Mouse (Mus musculus) heart, adult 11 months (tissue): Measurements from ENCODE around the gene Grin2c.

ENCODE experiments used
- DNase-seq: peaks from one replicate; pipeline ENCODE4 v3.0.0; 2022

Grin2c gene

GRCm38 (mm10) chr11:115267061-115267883, at the start of gene Grin2c:
TSS of gene Grin2c (minus strand) at chr11:115267243.
- DNase-seq = no peak

DNA sequence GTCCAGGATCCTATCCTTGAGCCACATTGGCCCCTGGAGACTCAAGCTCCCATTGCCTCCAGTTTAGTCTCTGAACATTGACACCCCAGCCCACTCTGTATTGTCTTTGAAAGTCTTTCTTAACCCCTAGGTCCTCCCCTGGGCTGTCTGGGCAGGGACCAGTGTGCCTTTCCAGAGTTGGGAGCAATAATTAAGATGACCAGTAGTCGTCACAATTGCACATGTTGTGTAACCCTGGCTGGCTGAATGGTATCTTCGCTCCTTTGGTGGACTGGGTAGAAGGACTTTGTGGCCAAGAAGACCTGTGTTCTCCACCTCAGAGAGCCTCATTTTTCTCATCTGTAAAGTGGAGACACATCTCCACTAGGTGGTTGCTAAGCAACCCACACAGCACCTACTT, 47.2 kb upstream of the Grin2c start:
- peak; percentile 83 for DNase-seq

DNA sequence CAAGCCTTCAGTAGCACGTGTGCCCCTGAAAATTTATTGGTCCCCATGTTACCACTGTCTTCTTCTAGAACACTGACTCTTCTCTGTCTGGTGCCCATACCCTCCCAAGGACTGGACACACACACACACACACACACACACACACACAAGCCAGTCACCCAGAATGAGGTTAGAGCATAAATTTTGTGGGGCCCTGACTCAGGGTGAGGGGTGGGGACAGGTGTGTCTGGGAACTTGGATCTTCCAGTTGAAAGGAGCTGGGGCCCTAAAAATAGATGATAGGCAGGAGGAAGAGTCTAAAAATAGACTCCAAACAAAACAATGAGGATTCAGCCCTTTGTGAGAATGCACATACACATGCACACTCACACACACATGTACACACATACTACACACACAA, 41.7 kb upstream of the Grin2c start:
- no peak for DNase-seq

GRCm38 (mm10) chr11:115306863-115307262, 39.8 kb upstream of the Grin2c start, which contains the start of gene Otop2:
TSS of gene Otop2 (plus strand) at chr11:115307163.
- DNase-seq = no peak

GRCm38 (mm10) chr11:115303167-115303566, 36.1 kb upstream of the Grin2c start:
- DNase-seq = peak; percentile 89

DNA sequence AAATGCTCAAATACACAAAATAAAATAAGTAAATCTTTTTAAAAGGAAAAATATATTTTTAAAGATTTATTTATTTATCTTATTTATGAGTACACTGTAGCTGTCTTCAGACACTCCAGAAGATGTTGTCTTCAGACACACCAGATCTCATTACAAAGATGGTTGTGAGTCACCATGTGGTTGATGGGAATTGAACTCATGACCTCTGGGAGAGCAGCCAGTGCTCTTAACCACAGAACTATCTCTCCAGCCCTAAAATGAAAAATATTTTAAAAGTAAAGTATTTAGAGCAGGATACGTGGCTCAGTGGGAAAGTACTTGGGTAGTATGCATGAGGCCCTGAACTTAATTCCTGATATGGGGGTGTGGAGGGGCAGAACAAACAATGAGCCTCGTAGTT, 34.3 kb upstream of the Grin2c start:
- DNase-seq = no peak

DNA sequence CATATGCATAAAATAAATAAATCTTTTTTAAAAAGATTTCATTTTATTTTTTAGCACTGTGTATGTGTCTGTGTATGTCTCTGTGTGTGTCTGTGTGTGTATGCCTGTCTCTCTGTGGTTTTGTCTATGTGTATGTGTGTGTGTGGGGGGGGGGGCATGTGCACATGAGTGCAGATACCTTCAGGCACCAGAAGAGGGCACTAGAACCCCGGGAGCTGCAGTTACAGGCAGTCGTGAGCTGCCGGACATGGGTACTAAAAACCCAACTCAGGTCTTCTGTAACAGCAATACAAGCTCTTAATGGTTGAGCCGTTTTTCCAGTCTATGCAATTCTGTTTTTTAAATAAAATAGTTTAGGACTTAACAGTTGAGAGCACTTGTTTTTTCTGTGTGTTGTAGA, 33.7 kb upstream of the Grin2c start:
- no peak for DNase-seq

DNA sequence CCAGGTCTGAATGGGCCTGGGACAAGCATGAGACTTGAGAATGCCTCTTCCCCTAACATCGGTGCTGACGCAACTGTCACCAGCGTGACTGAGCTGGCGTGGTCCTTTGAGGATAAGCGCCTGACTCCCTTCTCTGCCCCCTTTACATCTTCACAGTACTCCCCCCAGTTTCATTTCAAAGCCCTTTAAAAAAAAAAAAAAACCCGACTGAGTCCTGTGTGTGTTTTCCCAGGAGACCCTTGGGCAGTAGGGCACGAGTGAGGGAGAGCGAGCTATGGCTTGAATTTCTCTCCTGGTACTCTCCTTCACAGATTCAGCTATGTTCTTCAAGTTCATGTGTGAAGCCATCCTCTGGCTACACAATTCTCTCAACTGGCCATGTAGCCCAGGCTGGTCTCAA, 31.1 kb upstream of the Grin2c start:
- DNase-seq = peak; percentile 86

DNA sequence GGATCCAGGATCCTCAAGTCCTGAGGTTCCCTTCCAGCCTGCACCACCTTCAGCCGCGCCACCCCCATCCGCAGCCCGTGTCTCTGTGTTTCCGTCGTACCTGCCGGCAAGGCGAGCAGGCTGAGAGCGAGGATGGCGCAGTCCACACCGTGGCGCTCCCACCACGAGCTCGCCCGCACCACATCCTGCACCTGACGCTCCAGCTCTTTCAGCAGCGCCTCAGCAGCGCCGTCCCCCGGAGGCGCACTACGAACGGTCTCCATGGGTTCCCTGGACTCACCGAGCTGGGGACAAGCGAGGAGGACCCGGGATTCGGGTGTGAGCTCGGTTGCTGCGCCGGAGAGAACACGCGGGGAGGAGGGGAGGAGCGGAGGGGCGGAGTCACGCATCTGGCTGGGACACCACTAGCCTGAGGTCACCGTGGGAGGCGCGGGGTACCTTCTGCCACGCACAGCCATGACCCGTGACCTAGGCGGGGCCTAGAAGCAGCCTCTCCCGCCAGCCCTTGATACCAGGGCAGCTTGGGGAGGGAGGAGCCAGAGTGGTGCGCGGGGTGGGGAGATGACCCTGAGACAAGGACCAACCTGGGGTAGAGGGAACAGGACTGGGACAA, 30.3 kb upstream of the Grin2c start, which contains the start of gene Fads6:
Fads6 (minus strand) TSS at position 450 of the 613 bp plus-strand sequence.
- DNase-seq = peak; percentile 97

DNA sequence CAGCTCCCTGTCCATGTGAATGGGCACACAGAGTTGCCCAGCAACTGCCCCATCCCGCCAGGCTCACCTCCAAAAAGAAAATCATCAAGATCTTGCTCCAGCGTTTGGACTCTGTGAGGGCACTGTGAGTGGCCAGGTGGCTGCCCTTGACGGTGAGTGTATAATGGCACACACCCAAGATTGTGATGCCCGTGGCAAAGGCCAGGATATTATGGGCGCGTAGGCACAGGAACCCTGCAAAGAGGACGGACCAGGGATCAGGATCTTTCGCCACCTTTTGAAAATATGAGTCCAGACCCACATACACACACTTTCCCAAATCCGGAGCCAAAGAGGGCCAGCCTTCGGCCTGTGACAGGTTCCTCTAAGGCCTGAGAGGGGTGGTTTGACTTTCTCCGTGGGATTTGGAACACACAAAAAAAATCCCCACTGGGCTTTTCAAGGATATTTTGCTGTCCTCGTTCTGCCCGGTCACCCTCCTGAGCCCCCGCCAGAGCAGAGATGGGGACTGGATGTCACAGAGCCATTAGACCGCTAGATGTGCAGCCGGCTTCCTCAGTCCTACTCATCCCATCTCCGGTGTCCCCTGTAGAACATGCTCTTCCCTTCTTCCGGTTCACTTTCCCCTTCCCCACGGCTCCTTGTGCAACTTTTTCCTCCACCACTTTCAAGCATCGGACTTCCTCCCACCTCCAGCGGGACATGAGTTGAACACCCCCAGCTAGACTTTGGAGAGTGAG, 29.6 kb upstream of the Grin2c start:
- peak; percentile 92 for DNase-seq

- no peak for DNase-seq
Observed at GRCm38 (mm10) chr11:115295939-115296338, 28.9 kb upstream of the Grin2c start.

DNA sequence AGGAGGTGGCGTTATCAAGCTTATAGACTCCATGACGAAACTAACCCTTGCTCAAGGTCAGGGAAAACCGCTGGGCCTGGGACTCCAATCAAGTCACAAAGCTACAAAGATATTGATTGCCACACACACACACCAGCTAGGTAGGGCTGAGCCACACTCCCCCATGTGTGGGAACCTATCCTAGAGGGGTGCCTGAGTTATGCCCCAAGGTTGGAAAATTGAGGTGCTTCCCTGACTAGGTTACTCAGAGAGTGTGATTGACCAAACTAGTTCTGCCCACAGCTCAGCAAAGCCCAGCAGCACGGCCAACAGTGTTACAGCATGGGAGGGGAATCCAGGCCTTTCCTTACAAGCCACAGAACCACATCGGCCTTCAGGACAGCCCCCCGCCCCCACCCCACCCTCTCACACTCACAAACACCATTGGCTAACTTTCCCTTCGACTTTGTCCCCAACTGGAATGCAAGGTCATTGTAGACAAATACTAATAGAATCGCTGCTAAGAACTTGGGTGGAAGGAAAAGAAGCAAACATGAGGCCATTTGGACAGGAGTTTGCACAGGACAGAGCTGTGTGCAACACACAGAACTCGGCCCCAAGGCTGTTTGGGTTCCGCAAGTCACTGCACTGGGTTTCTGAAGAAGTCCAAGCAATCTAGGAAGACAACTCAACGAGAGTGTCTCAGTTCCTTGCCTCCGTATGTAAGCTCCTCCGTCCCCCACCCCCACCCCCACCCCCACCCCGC, 25.8 kb upstream of the Grin2c start:
- DNase-seq = no peak

- DNase-seq = peak; percentile 90
Observed at GRCm38 (mm10) chr11:115291503-115291902, 24.5 kb upstream of the Grin2c start.

DNA sequence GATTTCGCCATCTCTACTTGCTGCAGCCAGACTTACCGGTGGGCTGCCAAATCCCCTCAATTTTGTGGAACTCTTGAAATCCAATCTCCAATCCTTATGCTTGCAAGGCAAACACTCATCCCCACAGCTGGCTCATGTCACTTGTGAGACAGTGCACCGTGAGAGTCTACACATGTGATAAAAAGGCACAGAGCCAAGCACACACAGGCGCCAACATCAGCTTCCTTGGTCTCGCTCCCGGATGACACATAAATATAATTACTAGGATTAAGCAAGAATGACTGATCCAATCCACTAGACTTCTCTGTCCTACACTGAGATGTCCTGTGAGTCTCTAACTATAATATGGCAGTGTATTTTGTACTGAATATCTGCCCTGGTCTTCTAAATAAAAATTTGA, 23.9 kb upstream of the Grin2c start:
- DNase-seq = peak; percentile 98

DNA sequence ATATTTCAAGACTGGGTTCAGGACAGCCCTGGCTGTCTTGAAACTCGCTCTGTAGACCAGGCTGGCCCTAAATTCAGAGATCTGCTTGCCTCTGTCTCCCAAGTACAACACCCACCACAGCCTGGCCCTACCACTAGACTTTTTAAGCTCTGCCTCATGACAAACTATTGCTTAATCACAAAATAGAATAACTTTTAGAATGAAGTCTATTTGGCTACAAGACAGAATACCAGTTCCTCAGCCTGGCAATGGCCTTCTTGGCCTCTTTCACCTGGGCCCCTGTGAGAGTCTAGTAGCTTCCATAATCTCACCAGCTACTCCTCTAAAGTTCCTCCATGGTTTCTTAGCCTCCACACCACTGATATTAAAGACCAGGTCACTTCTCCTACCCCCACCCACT, 23.3 kb upstream of the Grin2c start:
- no peak for DNase-seq

- peak; percentile 93 for DNase-seq
Observed at GRCm38 (mm10) chr11:115289885-115290284, 22.8 kb upstream of the Grin2c start.

DNA sequence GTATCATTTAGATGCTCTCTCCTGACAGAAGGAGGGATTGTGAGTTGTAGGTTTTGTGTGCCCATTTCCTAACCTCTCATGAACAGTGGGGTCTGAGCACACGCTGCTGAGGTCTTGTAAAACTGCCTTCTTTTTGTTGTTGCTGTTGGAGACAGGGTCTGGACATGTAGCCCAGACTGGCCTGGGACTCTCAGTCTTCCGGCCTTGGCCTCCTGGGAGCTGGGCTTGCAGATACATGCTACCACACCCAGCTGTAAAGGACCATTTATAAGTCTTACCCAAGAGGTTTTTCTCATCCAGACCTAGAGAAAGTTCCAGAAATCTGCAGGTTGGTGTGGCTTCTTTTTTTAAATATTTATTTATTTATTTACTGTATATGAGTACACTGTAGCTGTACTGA, 21.3 kb upstream of the Grin2c start:
- DNase-seq = peak; percentile 94

DNA sequence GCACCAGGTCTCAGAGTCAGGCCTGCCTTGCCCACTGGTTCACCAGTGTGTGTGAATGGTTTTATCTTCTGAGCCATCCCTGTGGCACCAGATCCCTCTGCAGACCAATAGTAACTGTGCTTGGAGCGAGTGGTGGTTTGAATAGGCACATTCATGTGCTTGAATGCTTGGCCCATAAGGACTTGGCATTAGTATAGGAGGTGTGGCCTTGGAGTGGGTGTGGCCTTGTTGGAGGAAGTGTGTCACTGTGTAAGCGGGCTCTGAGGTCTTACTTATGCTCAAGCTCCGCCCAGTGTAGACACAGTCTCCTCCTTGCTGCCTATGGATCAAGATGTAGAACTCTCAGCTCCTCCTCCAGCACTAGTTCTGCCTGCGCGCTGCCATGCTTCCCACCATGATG, 20.3 kb upstream of the Grin2c start:
- peak; percentile 89 for DNase-seq

GRCm38 (mm10) chr11:115286201-115286993, 19.4 kb upstream of the Grin2c start:
- DNase-seq = peak; percentile 86

GRCm38 (mm10) chr11:115285282-115285681, 18.2 kb upstream of the Grin2c start:
- no peak for DNase-seq

GRCm38 (mm10) chr11:115283891-115284620, 17.0 kb upstream of the Grin2c start:
- peak; percentile 91 for DNase-seq

- DNase-seq = peak; percentile 93
Observed at GRCm38 (mm10) chr11:115283486-115283765, 16.4 kb upstream of the Grin2c start.
